Mouse (Mus musculus) thymus, adult 2 months (tissue): ENCODE data around the gene Olfr878. TPM values are rescaled to one million over a fixed set of nuclear protein-coding genes. Genes with fewer than 3 reads are reported as not detected.

Experiments
- DNase-seq: peaks from one replicate; pipeline ENCODE4 v3.0.0; 2021
- H3K27ac ChIP-seq: fragments of 200-500 bp; 2 replicates; pipeline ENCODE4 v1.5.1; 2012; ENCODE audit warnings: low read length, control low read depth; ENCODE audit not compliant: control insufficient read depth, insufficient read depth
- H3K27me3 ChIP-seq: fragments of 200-500 bp; 2 replicates; pipeline ENCODE4 v1.6.1; 2012; ENCODE audit warnings: mild to moderate bottlenecking, low read length, moderate library complexity, mixed read lengths; ENCODE audit not compliant: control insufficient read depth, insufficient read depth
- H3K36me3 ChIP-seq: fragments of 200-500 bp; 2 replicates; pipeline ENCODE4 v1.6.1; 2012; ENCODE audit warnings: mild to moderate bottlenecking, low read length, moderate library complexity; ENCODE audit not compliant: control insufficient read depth, insufficient read depth
- H3K4me1 ChIP-seq: fragments of 200-500 bp; replicated peaks from 2 replicates; pipeline ENCODE4 v1.6.1; 2012; ENCODE audit warnings: low read length; ENCODE audit not compliant: control insufficient read depth, insufficient read depth
- H3K4me3 ChIP-seq: fragments of 200-500 bp; 2 replicates; pipeline ENCODE4 v1.5.1; 2012; ENCODE audit warnings: mild to moderate bottlenecking, low read length, control low read depth, moderate library complexity; ENCODE audit not compliant: control insufficient read depth, insufficient read depth
- CTCF ChIP-seq: fragments of 200-500 bp; IDR thresholded peaks from 2 replicates; pipeline ENCODE4 v1.5.1; 2012; ENCODE audit warnings: mild to moderate bottlenecking, control low read depth, low read length, moderate library complexity, borderline replicate concordance; ENCODE audit not compliant: control insufficient read depth, poor library complexity, insufficient read depth; ENCODE audit errors: extremely low read depth
- POLR2A ChIP-seq: fragments of 200-500 bp; IDR thresholded peaks from 2 replicates; pipeline ENCODE4 v1.6.1; 2012; ENCODE audit warnings: mild to moderate bottlenecking, low read length, control low read depth, moderate library complexity; ENCODE audit not compliant: control insufficient read depth, poor library complexity, insufficient read depth; ENCODE audit errors: extremely low read depth
- WGBS: fragments of 180-500 bp; shearing (Covaris S2); methylation state at CpG from one replicate; pipeline ENCODE4 v1.1.7; 2018; 5-methylcytosine and 5-hydroxymethylcytosine counted together
- polyA plus RNA-seq: library from polyadenylated mRNA; depleted of rRNA; stranded (reverse); fragments of >200 nt; gene quantifications from 2 replicates; pipeline ENCODE4 v1.2.3, GENCODE M21; 2012; rRNA removed

Olfr878 gene
- polyA plus RNA-seq = not detected in 2 replicates

GRCm38 (mm10) chr9:37917540-37917939 lies at the start of gene Olfr878:
TSS of gene Olfr878 (plus strand) at chr9:37917840.
- TF ChIP-seq POLR2A = no peak
- no peak within 1 kb of the TSS for H3K27ac ChIP-seq
- no peak within 1 kb of the TSS for H3K4me3 ChIP-seq
- 81% methylated on average over 2 of the region's 2 CpGs for WGBS
- H3K4me1 ChIP-seq = no peaks in the 10 kb centered on the region
- H3K27me3 ChIP-seq = no peaks in the 10 kb centered on the region
- H3K36me3 ChIP-seq = no peaks in the 10 kb centered on the region
- no peak for DNase-seq

DNA sequence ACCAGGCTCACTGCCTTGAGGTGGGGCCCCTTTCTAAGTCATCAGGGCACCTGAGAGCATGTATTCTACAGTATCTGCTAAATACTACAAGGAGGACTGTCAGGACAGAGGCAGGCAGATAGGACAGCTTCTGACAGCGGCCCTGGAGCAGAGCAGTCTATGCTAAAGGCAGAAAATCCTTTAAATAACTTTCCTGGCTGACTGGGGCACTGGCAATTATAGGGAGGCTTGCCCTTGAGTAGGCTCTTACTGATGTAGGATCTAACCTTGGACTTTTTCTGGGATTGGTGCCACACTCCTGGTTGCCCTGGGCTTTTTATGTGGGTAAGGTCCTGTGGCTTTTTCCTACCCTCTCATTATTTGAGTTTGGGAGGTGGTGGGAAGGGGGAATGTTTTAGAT lies 47.4 kb upstream of the Olfr878 start:
- H3K4me3 ChIP-seq = no peak overlapping the region
- no peaks in the 10 kb centered on the region for H3K36me3 ChIP-seq
- TF ChIP-seq CTCF = no peak
- no peak for TF ChIP-seq POLR2A
- H3K4me1 ChIP-seq = no peaks in the 10 kb centered on the region
- 57% methylated on average over 1 of the region's 1 CpGs for WGBS
- no peaks in the 10 kb centered on the region for H3K27me3 ChIP-seq
- no peak overlapping the region for H3K27ac ChIP-seq
- no peak for DNase-seq

DNA sequence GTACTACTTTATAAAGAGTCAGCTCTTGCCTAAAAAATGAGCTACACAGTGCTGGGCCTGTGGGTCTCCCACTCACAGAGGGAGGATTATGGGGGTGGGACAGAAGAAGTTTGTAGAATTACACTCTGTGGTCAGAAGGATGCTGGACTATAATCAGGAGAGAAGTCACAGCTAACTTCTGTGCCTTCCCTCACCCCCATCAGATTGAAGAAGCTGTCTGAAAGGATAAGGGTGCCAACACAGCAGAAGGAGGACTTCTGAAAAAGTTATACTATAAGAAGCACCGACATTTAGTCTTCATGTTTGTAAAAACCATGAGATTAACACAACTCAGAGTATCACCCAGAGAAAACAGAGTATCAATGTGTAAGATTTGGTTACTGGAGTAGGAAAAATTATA lies 46.5 kb upstream of the Olfr878 start:
- no peaks in the 10 kb centered on the region for H3K27me3 ChIP-seq
- TF ChIP-seq POLR2A = no peak
- no peak for TF ChIP-seq CTCF
- no peaks in the 10 kb centered on the region for H3K36me3 ChIP-seq
- DNase-seq = no peak
- H3K4me3 ChIP-seq = no peak overlapping the region
- H3K27ac ChIP-seq = no peak overlapping the region
- H3K4me1 ChIP-seq = no peaks in the 10 kb centered on the region
- WGBS = 79% methylated on average over 1 of the region's 1 CpGs

- TF ChIP-seq POLR2A = no peak
- TF ChIP-seq CTCF = no peak
Measured at GRCm38 (mm10) chr9:37871536-37871935, 46.1 kb upstream of the Olfr878 start.

GRCm38 (mm10) chr9:37890960-37891359 lies 26.7 kb upstream of the Olfr878 start:
- no peak overlapping the region for H3K27ac ChIP-seq
- 47% methylated on average over 2 of the region's 2 CpGs for WGBS
- H3K27me3 ChIP-seq = no peaks in the 10 kb centered on the region
- H3K4me3 ChIP-seq = no peak overlapping the region
- TF ChIP-seq POLR2A (no peak), CTCF (no peak)
- DNase-seq = no peak
- H3K4me1 ChIP-seq = no peaks in the 10 kb centered on the region
- H3K36me3 ChIP-seq = no peaks in the 10 kb centered on the region

More at GRCm38 (mm10) chr9:37871536-37871935, 46.1 kb upstream of the Olfr878 start:
- Histone ChIP-seq H3K4me3 (no peak overlapping the region), H3K27me3 (no peaks in the 10 kb centered on the region), H3K27ac (no peak overlapping the region), H3K4me1 (no peaks in the 10 kb centered on the region), H3K36me3 (no peaks in the 10 kb centered on the region)
- DNase-seq = no peak
- 67% methylated on average over 1 of the region's 1 CpGs for WGBS

DNA sequence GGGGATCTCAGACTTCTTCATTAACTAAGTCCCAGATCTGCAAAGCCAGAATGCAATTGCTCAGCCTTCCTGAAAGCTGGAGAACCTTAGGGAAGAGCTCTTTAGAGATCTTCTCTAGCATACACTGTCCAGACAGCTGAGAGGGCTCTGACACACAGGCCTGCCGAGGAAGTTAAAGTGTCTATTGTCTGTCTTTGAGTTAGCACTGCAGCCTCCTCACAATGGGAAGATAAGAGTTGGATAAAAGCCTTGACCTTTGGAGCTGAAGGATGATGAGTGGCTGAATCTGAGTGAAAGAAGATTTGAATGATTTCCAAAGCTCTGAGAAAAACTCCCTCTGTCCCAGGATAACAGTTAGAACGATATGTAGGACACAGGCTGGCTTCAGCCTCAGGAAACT lies 21.0 kb upstream of the Olfr878 start, which contains the start of gene Olfr145:
Gene Olfr145 (plus strand): TSS at position 64 of the 400 bp plus-strand sequence.
- TF ChIP-seq POLR2A (no peak), CTCF (no peak)
- DNase-seq = no peak
- H3K27ac ChIP-seq = no peak within 1 kb of the TSS
- H3K4me3 ChIP-seq = no peak within 1 kb of the TSS
- H3K36me3 ChIP-seq = no peaks in the 10 kb centered on the region
- no peaks in the 10 kb centered on the region for H3K4me1 ChIP-seq
- H3K27me3 ChIP-seq = no peaks in the 10 kb centered on the region
- 67% methylated on average over 2 of the region's 2 CpGs for WGBS

DNA sequence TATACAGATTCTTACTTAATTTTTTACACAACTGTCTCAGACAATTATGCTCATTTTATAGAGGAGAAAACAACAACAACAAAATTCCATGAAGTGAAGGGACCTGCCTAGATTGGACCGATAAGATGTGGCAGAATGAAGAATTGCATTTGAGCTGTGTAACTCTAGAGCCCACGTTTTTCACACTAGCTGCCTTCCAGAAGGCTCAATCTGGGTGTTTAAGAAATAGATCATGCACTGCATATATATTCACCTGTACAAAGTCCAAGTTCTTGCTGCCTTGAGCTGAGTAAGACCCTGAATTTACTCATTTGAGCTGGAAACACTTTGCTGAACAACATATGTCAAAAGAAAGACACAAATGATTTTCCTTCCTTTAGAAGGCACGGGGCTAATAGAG lies 12.1 kb upstream of the Olfr878 start:
- 74% methylated on average over 3 of the region's 3 CpGs for WGBS
- no peaks in the 10 kb centered on the region for H3K27me3 ChIP-seq

More for the DNA sequence above, 12.1 kb upstream of the Olfr878 start:
- Histone ChIP-seq H3K27ac (no peak overlapping the region), H3K4me3 (no peak overlapping the region), H3K4me1 (no peaks in the 10 kb centered on the region), H3K36me3 (no peaks in the 10 kb centered on the region)
- TF ChIP-seq CTCF (no peak), POLR2A (no peak)
- DNase-seq = no peak
